Mouse (Mus musculus) ZHBTc4 (cell line): ENCODE measurements around the gene Prok2.
A peak's percentile ranks its signal among the peaks of the same experiment; 100 is the strongest.

Experiments used
- DNase-seq: peaks from one replicate; pipeline ENCODE4 v3.0.0-alpha.2; 2011; ENCODE audit warnings: low read depth, low spot score

The Prok2 gene

DNA sequence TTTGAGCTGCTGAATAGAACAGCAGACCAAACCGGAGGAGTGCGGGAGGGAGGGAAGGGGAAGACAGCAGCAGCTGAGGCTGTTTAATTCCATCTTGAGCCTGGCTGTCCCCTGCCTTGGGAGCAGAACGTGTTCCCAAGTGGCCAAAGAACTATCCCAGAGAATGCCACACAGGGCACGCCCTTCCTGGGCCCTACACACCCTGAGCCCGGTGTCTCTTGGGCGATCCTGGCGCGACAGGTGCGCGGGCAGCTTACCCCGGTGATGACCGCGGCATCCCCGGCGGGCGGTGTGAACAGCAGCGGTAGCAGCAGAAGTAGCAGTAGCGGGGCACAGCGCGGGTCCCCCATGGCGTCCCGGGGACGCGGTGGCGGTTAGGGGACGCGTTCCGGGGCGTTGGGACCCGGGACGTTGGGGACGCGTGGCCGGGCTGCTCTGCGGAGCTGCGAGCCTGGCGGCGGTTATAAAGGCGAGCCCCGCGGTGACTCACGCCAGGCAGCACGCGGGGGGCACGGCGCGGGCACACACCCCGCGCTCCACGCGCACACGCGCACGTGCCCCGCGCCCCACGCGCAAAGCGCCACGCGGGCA is at the start of gene Prok2:
TSS of gene Prok2 (minus strand) at position 422 of the 591 bp plus-strand sequence.
- DNase-seq, result peak; percentile 51

- DNase-seq, result peak; percentile 38
These were observed 48.5 kb upstream of the Prok2 start for GRCm38 (mm10) chr6:99774680-99775079.

DNA sequence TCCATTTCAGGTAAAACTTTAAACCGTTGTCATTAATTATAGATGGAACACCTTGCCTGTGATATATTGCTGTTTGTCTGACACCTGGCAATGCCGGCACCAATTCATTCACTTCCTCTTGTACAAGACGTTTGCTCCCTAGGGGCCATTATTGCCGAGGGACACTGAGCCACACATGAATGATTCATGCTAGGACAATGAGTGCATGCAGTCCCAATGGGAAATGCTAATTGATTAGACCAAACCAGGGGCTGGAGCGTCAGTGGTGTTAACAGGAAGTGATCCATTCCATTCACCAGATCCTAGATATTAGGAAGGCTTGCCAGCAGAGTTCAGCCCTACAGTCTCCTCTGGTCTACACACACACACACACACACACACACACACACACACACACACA is 42.3 kb upstream of the Prok2 start:
- DNase-seq, result no peak

DNA sequence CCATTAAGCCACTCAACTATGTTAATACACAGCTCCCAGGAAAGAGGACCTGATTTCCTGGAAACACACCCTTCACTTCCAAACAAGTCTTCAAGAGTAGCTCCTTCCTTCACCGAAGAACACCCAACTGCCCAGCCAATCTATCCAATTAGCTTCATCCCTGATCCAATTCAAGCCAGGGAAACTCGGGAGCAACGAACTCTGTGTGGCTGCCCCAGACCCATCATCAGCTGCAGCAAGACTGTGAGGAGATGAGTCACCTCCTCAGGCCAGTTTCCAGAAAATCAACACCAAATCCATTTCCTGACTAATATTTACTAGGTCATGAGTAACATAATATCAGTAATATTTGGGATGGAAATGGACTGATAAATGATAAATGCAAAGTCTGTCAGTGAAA is 38.7 kb upstream of the Prok2 start:
- peak; percentile 20 for DNase-seq

DNA sequence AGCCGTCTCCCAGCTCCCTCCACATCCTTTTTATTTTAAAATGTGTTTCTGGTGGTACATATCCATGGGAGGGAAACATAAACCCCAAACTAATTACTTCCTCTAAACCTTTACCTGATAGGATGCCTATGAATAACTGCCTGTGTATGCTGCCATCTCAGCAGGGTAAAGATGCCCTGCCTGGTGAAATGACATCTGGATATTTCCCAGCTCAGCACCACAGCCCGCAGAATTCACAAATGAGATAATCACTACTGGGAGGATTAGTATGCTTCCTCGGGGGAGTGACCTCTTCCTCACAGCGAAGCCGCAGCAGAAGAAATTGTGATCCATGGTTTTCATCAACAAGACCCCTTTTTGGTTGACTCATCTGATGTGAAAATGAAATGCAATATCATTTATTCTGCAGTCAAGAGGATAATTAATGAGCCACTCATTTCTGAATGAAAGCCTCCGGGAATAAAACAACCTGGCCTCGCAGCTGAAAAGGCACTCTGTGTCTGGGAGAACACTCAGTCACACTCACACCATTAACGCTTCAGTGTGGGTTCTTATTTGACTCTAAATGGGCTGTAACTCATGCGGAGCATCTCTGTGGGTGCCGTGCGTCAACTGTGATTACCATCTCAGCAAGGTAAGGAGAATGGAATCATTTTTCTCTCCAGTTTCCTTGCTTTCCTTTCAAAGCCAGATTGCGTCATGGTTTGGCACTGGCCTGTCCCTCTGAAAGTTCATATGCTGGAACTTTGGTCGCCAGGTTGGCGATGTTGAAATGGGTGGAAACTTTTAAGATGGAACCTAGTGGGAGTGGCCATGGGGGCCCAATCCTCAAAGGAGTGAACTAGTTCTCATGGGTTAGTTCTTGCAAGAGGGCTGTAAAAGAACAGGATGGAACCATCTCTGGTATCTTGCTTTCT is 36.1 kb upstream of the Prok2 start:
- DNase-seq, result no peak

- DNase-seq, result no peak
These were observed 29.9 kb upstream of the Prok2 start for GRCm38 (mm10) chr6:99756105-99756504.

DNA sequence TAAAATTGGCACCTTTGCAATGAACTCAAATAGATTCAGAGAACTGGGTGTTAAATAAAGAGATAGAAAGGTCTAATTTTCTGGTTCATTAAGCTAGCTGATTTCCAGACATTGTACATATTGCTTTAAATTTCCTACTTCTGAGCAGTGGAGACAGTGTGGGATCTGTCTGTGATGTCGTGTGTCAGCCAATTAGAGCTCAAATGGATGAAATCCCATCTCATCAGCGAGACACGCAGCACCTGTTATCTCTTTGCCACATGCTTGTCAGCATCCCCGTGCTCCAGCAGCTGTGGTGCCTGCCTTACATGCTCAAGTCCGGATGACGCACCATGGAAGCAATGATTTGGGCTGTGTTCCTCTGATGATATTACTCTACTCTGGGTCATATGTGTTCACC is 25.1 kb upstream of the Prok2 start:
- no peak for DNase-seq

- no peak for DNase-seq
These were observed 20.1 kb upstream of the Prok2 start for GRCm38 (mm10) chr6:99746275-99746674.

DNA sequence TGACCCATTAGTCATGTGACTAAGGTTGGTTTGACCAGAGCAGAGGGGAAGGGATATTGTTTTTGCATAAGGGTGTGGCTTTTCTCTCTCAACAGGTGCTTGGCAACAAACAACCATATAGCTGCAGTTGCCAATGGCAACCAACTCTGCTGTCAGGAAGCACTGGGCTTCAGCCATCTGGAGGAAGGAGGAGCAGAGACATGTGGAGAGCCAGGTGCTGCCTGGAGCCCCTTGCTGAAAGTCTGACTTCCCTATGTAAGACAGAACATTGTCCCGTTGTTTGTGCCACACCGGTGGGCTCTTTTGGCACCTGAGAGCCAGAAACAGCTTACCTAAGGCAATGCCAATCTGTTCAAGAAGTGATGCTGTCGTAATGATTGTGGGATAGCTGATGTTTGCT is 16.7 kb upstream of the Prok2 start:
- peak; percentile 65 for DNase-seq

GRCm38 (mm10) chr6:99734666-99735065 is 8.5 kb upstream of the Prok2 start:
- no peak for DNase-seq

GRCm38 (mm10) chr6:99732673-99733072 is 6.5 kb upstream of the Prok2 start:
- no peak for DNase-seq

DNA sequence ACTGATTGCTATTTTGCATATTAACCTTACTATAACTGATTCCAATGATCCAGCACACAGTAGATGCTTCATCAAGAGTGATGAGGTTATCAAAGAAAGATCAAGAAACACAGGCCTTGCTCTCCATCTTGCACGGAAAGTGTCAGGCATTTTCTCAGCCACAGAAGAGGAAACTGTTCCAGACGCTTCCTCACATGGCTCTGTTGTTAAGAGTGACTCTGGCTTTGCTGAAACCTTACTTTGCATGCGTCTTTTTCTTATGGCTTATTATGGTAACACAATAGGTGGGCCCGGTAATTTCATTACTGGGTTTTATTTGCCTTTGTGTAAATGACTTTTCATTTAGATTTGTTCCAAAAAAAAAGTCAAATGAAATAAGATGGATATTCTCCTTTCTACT is 5.7 kb upstream of the Prok2 start:
- DNase-seq, result no peak

- peak; percentile 41 for DNase-seq
These were observed 3.7 kb upstream of the Prok2 start for GRCm38 (mm10) chr6:99729853-99730252.

DNA sequence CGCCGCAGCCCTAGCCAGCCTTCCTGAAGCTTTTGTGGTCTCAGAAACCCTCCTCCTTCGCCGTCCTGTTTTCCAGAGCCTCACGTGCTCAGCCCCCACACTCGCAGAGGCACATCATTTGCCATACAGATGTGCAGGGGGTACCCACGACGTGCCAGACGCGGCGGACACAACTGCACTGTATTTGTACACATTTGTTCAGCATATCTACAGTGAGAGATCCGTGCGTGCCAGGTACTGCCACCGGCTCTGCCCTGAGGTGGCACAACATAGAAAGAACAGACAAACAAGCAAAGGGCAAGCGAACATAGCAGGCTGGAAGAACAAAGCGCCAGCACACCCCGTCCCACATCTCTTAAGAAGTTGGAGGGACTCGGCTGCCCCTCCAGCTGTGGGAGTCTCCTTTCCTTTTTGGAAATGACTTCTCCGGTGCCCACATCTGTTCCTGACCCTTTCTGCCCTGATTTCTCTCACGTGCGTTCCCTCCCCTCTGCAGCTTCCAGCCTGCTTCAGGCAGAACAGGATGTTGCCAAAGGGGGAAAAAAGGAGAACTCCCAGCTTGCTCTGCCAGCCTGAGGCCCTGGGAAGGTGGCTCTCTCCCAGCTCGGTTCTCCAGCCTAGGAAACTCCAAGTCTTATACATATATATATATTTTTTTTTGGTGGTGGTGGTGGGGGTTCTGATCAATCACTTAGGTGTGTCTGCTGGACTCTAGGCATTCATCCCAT is 548 bp upstream of the Prok2 start:
- peak; percentile 41 for DNase-seq

DNA sequence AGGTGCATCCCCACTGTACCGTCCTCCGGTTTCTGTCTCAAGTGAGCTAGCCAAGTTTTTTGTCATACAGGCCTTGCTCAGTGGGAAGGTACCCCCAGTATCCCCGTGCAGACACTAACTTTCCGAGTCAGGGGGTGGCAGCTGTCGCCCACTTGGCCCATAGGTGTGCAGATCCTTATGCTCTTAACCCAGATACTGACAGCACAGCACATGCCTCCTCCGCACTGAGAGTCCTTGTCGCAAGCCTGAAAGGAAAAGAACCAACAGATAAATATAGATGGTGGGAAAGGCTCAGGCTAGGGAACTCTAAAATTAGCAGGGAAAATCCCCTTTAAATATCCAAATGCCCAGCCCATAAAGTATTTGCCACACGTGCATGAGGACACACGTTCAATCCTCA is 3.8 kb downstream of the Prok2 start:
- DNase-seq, result no peak

DNA sequence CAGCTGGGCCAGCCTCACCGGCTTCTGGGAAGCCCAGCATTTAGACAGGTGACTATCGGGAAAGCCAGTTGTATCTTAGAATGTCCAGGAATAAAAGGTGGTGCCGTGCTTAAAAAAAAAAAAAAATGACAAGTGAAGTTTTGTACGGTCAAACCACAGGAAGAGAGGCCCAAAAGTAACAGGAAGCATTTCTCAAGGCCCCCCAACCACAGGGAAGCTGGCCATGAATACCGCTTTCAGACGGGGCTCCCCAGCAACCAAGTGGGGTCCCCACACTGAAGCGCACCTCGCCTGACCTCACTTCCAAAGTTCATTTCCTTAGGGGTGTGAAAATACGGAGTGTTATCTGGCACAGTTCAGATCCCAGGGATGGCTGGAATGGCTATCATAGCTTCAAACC is 5.2 kb downstream of the Prok2 start:
- DNase-seq, result no peak

DNA sequence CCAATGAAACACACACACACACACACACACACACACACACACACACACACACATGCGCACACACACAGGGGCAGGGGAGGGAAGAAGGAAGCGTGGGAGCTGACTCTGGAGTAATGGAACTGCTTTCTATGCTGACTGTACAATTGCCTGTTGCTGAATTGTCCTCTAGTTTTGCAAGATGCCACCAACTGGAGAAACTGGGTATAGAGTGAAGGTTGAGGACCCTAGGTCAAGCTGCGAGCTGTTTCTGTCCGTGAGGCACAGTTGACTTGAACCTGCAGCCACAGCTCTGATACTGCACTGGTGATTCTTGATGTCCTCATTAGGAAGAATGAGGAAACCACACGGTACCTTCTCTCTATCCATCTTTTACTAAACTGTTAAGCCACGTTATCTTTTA is 10.3 kb downstream of the Prok2 start:
- peak; percentile 37 for DNase-seq

GRCm38 (mm10) chr6:99715191-99715590 is 11.0 kb downstream of the Prok2 start:
- DNase-seq, result peak; percentile 90

DNA sequence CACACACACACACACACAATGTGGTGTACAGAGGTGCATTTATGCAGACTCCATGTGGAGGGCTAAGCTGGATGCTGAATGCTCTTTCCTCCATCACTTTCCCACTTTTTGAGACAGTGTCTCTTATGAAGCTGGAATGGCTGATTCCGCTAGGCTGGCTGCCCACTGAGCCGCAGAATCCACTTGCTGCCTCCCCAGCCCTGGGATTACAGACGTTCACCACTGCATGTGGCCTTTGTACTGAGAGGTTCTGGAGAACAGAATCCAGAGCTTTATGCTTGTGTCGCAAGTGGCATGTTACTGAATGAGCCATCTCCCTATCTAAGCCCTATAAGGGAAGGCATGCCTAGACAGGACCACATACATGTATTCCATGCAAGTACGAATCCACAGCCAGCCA is 12.9 kb downstream of the Prok2 start:
- DNase-seq, result no peak

DNA sequence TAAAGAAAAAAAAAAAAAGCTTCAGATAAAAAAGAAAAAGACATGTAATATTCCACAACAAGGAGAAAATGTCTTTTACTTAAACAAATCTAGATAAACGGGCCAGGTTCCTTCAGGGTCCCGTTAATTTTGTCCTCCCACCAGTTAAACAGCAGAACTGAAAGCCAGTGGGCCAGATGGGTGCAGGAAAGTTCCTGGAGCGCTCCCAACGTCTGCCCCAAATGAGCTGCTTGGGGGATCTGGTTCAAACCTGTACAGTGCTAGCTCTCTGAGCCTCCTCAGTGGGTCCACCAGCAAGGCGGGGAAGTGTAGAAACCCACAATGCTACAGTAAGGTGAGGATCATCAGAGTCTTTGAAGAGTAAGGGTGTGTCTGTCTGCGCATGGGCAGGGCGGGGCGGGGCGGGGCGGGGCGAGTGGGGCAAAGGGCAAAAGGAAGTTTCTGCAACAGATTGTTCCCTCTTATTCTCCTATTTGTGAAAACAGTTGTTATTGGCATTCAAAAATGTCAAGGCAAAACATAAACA is 14.6 kb downstream of the Prok2 start:
- DNase-seq, result peak; percentile 81

GRCm38 (mm10) chr6:99700484-99700883 is 25.7 kb downstream of the Prok2 start:
- no peak for DNase-seq
